Mouse (Mus musculus) layer of hippocampus, adult 9-10 months (tissue): Measurements from ENCODE around the gene Pkdcc.

Experiments
- DNase-seq: peaks from one replicate; pipeline ENCODE4 v3.0.0; 2022; ENCODE audit warnings: low spot score

Gene Pkdcc

DNA sequence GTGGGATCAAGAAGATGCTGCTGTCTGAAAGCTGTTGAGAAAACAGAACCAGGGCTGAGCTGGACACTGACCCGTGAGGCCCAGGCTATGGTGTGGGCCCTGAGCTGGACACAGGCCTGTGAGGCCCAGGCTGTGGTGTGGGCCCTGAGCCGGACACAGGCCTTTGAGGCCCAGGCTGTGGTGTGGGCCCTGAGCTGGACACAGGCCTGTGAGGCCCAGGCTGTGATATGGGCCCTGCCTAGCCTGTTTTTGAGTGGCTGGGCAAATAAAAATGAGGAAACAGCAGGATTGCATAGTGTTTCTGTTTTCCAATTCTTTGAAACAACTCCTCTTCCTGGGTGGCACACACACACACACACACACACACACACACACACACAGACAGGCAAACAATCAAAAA lies 2.7 kb upstream of the Pkdcc start:
- no peak for DNase-seq

- no peak for DNase-seq
Observed at GRCm38 (mm10) chr17:83213228-83213915, 1.7 kb upstream of the Pkdcc start.

DNA sequence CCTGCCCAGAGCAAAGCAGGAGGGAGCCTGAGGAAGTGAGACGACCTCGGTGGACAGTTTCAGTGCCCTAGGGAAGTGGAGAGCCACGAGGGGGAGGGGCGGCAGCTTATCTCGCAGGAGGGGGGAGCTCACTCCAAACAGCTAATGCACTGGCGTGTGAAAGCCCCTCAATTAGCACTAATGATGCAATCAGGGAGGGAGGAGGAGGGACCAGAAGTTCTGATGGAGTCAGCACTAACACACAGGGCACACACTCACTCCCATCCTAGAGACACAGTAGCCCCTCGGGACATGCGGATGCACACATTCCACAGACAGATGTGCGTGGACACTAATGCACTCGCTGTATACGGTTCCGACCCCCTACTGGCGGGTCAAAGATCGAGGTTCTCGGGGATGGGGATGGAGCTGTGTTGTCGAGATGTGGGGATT lies 915 bp upstream of the Pkdcc start:
- DNase-seq: no peak

GRCm38 (mm10) chr17:83215529-83216244 lies 595 bp downstream of the Pkdcc start:
- DNase-seq: no peak

DNA sequence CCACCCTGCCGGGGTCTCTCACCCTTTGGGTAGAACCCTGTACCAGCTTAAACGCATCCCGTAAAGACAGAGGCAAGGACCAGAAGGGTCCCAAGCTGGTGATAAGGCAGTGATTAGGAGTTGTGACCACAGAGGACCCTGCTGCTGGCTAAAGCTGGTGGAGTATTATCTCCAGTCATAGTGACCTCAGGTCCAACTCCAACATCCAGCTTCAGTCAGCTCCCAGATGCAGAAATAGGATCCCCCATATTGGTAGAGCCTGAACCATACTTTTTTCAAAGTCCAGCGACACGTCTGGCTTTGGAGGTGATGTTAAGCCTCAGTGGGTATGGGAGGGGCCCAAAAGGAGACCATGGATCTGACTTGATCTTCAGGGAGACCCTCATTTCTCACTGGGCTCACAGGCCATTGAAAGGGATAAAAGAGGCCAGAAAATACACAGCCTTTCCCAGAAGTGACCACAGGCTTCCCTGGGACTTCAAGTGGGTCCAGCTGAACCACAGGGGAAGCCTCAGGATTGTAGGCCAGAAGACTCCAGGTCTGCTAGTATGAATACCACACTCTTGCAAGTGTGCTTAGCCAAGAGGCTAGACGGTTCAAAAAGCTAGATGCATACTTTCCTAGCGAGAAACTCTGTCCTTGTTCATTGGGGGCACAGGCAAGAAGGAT lies 1.3 kb downstream of the Pkdcc start:
- DNase-seq: no peak

- no peak for DNase-seq
Observed at GRCm38 (mm10) chr17:83218189-83218588, 3.1 kb downstream of the Pkdcc start.

DNA sequence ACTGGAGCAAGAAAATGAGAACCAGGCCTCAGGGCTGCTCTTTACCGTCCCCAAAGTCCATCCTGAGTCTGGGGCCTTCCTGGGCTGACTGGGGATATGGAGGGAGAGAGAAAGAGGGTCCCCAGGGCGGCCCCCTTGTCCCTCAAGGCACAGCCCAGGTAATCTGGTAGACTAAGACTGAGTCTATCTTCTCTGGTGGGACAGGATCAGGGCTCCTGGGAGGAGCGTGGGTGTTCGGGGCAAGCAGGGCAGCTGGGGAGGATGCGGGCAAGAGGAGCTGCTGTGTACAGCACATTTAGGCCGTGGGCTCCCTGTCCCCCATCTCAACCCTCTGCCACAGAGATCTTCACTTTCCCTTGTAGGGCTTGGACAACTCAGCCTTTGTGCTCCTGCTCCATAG lies 3.6 kb downstream of the Pkdcc start:
- DNase-seq: no peak

DNA sequence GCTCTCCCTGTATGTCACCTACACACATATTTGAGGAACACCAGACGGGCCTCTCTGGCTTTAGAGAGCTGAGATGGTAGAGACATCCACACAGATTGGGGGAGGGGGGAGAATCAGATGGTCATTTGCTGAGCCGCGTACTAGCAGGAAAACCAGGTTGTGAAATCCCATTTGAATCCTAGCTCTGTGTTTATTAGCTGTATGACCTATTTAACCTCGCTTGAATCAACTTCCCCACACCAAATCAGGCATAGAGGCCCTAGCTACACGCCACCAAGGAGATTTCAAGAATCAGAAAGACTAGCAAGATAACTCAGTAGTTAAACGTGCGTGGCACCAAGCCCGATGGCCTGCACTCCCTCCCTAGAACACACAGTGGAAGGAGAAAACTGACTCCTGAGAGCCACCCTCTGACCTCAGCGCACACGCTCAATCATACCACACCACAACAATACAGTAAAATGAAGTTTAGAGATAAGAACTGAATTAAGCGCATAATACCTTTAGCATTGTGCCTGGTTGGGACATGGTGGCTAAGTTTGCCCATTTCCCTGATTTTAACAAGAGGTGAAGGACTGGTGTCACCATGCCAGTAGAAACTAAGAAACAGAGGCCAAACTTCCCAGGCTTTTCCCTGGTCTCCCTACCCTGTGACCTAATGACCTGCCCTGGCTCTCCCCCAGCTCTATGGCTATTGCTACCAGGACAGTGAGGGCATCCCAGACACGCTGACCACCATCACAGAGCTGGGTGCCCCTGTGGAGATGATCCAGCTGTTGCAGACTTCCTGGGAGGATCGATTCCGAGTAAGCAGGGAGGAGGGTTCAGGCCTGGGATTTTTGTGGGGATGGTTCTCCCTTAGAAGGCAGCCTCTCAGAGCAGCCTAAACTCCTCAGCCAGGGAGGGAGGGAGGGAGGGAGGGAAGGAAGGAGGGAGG lies 4.5 kb downstream of the Pkdcc start:
- DNase-seq: no peak

DNA sequence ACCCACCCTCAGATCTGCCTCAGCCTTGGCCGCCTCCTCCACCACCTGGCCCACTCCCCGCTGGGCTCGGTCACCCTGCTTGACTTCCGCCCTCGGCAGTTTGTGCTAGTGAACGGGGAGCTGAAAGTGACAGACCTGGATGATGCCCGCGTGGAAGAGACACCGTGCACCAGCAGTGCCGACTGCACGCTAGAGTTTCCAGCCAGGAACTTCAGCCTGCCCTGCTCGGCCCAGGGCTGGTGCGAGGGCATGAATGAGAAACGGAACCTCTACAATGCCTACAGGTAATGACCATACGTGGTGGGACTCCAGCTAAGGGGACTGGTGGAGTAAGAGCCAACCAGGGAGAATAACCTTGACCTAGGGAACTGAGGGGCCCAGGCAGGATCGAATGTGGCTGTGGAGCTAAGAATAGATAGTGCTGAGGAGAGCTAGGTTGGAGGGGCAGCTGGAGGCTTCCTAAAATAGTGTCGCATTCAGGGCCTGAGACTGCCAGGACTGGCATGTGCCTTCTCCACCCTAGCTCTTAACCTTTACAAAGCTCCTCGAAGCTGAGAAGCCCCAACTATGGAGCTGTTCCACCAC lies 6.0 kb downstream of the Pkdcc start:
- no peak for DNase-seq

GRCm38 (mm10) chr17:83221611-83222500 lies 6.8 kb downstream of the Pkdcc start:
- no peak for DNase-seq

DNA sequence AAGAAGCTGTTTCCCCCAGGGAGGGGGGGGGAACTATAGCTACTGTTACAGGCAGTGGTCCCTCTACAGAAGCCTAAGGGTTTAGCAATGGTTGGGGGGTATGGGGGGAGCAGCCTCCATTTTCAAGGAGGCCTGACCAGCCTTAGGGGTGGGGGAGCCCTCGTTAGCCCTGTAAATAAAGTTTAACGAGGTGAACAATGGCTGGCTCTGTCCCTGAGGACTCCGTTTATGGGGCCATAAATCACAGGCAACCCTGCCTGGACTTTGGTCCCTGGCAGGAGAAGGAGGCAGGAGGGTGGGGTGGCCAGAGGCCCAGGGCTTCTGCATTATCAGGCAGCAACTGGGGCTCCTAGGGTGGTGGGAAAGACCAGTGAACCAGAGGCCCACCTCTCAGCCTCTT lies 7.6 kb downstream of the Pkdcc start:
- no peak for DNase-seq

GRCm38 (mm10) chr17:83224451-83224971 lies 9.4 kb downstream of the Pkdcc start:
- no peak for DNase-seq

DNA sequence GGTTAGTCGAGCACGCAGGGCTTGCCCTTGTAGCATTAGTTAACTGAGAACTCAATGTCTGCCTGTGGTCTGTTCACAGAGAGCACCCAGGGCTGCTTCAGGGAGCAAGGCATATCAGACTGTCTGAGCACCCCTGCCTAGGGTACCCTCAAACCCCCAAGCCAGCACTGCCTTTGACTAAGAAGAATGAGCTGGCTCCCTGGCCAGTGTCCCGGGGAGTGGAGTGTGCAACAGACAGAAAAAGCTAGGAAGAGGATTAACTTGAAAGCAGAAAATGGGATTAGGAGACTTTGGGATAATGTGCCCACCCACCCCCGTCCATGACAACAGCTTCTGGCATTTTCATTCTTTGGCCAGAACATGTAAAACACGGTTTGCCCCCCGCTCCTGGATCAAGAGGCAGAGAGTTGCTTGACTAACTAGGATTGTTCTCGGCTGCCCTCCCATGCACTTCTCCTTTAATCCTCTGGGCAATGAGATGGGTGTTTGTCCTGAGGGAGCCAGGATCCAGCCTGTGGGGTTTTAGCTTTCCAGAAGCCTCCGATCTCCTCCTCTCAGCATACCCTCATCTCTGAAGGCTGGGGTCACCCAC lies 11.4 kb downstream of the Pkdcc start:
- no peak for DNase-seq

- DNase-seq: no peak
Observed at GRCm38 (mm10) chr17:83231357-83231756, 16.3 kb downstream of the Pkdcc start.

DNA sequence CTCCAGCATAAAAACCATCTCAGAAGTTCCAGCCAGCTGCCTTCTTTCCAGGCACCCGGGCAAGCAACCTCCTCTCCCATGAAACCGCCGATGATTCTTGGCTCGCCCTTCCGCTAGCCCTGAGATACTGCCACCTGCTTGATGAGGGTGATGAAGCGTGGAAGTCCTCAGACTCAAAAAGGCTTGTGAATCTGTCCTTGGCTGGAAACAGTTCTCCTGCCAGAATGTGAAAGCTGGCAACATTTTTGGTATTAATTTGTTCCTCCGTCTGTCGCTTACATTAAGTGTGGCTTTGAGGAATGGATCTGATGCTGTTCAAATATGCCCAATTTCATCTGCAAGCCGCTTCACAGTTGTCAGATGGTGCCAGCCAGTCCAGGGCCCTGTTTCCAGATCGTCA lies 20.1 kb downstream of the Pkdcc start:
- DNase-seq: no peak

DNA sequence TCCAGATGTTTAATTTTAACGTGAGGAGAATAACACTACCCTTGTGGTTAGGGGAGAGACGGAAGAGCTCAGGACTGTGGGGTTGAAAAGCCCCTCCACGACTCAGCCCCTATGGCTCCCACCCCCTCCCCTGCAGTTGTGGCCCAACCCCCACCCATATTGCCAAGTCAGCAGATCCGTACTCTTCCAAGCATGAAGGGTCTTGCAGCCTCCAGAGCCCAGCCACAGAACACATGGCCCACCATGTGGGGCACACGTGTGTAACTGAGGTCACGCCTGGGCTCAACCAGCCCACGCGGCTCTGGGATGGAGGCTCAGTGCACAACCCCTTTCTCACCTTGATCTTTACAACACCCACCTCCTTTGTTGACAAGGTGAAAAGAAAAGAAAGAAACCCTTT lies 21.1 kb downstream of the Pkdcc start:
- no peak for DNase-seq

DNA sequence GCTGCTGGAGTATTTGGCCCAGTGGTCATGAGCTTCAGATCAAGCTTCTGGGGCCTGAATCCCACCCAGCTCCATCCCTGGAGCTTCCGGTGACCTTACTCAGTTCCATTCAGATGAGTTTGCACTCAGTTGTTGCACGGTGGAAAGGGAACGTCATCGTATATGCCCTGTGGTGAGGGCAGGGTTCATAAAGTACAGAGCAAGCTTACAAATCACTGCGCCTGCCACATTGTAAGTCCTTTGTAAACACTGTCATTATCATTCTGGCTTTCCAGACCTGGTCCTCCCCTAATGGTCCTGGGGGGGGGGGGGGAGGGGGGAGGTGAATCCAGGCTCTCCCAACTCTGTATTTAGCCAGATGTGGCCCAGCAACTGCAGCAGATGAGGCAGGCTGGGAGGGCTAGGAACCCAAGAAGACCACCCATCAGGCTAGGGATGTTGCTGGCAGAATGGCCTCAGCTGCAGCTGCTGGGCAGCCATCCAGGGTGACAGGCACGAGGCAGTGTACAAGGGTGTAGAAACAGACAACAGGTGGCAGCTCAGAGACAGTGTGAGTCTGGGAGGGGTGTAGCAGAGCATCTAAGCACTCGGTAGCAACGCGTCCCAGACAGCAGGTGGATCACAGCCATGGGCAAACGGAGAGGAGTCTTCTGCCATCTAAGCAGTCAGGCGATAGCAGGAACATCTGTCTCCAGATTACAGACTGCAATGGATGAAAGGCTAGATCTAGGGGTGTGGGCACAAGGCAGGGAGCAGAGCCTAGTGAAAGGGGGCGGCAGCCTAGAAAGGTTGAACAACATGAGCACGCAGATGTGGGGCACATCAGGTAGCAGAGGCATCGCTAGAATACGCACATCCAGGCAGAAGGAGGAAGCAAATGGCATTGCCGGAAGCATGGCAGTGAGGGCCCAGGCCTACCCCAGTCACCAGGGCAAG lies 23.3 kb downstream of the Pkdcc start:
- no peak for DNase-seq

GRCm38 (mm10) chr17:83244502-83244901 lies 29.4 kb downstream of the Pkdcc start:
- DNase-seq: no peak

- no peak for DNase-seq
Observed at GRCm38 (mm10) chr17:83245460-83245859, 30.4 kb downstream of the Pkdcc start.
